Mouse (Mus musculus): ENCODE data around the gene Fn3krp.

GRCm38 (mm10) chr11:121474831-121475230 is 53.6 kb downstream of the Fn3krp start:
- TF ChIP-seq CTCF (IDR thresholded peaks at IDR 0.05; ENCODE audit: low read depth): no peak
- no peak for TF ChIP-seq EP300 (IDR thresholded peaks at IDR 0.05; ENCODE audit: low read depth)
